Mouse (Mus musculus) CD4-positive naive resting alpha-beta T cell, adult 57 days (primary cell): ENCODE results near the gene Gm49384. TPM values are rescaled to one million over a fixed set of nuclear protein-coding genes. Genes with fewer than 3 reads are reported as not detected.

ENCODE experiments used
- total RNA-seq: library from RNA; stranded (reverse); gene quantifications from one replicate; pipeline ENCODE4 v1.2.4, GENCODE M21; 2023

Gene Gm49384
- total RNA-seq: 6.2 TPM

GRCm38 (mm10) chr12:69204052-69204833 is at the start of gene Gm49384:
Gm49384 (minus strand) TSS chr12:69204267.

DNA sequence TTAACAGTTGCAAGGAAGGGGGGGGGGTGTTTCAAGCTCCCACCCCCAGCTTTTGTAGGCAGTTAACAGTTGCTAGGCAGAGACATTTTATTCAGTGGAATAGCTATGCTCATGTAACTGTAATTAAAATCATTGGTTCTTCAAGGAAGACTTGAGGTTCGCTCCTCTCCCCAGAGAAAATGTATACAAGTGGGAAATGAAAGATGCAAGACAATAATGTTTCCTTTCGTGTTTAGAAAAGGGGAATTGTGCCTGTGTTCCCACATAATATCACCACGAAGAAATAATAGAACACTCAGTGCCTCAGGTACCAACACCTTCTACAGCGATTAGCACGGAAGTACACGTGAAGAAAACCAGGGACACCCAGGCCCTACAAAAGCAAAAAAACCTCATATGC is 36.8 kb upstream of the Gm49384 start, which contains the start of gene Klhdc1:
Gene Klhdc1 (plus strand): TSS at position 301 of the 400 bp plus-strand sequence.

DNA sequence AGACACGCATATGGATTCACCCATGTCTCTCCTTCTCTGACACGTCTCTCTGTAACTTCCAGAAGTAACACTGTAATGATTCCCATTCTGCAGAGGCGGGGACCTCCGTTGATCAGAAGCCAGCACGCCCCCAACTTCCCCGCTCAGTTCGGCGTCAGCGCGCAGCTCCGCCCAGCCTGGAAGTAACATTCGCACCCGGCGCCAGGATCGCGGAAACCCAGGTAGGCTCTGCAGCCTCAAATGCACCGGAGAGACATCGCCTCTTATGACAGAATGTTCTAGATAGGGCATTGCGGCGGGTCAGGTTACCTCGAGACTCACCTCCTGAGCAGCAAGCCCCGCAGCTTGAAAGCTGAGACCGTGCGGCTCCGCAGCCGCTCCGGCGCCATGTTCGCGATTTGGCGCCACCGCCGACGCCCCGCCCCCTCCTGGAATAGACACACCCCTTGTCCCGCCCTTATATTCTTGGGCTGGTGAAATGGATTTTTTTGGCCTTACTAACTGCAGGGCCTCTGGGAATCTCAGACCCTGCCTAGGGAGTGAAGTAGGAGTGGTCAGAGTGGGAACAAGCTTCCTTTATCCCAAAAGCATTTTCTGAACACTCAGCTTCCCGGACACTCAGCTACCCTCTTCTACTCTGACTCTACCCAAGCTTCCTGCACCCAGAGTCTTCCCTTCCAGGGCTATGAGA is 23.9 kb upstream of the Gm49384 start, which contains the start of gene Pole2:
Gene Pole2 (minus strand): TSS at position 420 of the 691 bp plus-strand sequence.

DNA sequence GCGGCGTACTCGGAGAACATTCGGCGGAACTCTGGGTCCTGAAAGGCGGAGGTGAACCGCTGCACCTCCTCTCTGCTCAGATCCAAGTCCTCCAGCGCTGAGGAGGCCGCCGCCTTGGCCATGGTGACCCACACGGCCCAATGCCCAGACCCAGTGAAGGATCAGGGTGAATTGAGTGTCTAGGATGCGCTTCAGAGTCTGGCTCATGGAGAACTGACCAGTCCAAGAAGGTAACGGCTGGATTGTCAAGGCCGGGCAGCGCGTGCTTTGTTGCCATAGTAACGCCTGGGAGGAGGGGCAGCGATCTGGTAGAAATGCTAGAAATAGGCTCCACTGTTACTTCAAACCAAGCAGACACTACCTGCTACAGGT is 5.9 kb downstream of the Gm49384 start, which contains the start of gene Dnaaf2:
Gene Dnaaf2 (minus strand): TSS at position 266 of the 372 bp plus-strand sequence.

DNA sequence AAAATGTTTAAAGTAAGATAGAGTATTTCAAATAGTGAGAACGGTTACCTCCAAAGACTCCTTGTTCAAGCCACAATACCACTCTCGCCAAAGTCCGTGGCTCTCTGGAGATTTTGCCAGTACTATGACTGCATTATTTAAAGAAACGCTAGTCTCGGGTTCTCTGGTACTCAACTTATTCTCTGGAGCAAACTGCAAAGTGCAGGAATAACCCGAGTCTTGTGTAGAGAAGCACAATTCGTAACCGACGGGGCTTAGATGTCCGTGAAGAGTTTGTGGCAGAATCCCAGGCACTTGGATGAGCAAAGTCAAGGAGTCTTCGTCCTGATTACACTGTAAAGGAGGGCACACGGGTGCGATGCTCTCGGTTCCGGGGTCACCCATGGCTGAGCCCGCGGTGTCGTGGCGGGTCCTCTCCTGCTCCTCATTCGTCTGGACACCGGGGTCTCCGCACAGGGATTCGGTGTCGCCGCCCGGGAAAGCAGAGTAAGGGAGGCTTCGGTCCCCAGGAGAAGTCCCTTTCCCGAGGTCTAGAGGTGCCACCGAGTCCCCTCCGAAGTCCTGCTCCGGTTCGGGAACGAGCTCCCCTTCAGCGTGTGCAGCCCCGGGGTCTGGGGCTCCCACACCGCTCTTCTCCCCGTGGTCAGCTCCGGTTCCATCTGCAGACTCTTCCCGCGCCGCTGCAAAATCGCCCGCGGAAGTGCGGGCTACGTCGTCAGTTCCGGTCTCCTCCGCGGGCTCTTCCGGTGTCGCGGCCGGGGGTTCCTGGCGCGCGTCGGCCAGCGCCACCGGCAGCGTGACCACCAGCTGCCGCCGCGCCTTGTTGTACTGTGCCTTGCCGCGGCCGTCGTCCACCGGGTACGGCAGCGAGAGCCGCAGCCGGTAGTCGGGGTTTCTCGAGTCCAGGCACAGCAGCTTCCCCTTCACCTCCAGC is 7.4 kb downstream of the Gm49384 start, which contains the start of gene Gm49383:
Gene Gm49383 (minus strand): TSS at position 661 of the 934 bp plus-strand sequence.

GRCm38 (mm10) chr12:69183583-69184308 is 20.3 kb downstream of the Gm49384 start, which contains the start of the genes Rpl36al and Mgat2:
Rpl36al (minus strand) TSS chr12:69184083.
Mgat2 (plus strand) TSS chr12:69184157.

DNA sequence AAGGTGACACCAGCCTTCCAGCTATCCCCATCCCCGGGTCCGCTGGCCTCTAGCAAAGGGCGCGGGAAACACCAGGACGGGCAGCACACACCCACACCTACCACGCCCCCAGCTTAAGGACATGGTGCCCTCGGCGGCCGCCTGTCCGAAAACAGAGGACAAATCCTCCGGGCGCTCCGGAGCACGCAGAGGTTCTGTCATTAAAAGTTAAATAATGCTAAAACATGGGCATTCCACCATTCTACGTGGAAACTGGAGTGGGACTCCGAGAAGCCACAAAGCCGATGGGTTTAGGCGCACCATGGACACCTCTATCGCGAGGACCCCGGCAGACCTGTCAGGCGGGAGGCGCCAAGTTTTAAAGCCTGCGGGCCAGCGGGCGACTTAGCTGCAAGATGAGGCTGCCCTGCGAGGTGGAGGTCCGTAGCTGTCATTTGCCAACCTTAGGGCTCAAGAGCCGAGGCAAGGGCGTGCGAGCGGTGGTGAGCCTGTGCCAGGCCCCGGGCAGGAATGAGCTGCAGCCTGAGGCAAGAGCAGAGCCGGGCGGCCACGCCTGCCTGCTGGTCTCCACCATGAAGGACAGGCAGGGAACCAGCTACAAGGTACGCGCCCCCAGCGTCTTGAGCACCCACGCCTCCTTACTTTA is 35.5 kb downstream of the Gm49384 start, which contains the start of gene Lrr1:
Gene Lrr1 (plus strand): TSS at position 354 of the 646 bp plus-strand sequence.

GRCm38 (mm10) chr12:69158765-69159577 is 45.1 kb downstream of the Gm49384 start, which contains the start of gene Rps29:
Rps29 (minus strand) TSS chr12:69159186.

Other genes starting within 250 kb of the Gm49384 start
- gene Rps29, start 45.1 kb downstream of the Gm49384 start, total RNA-seq: 6,866 TPM
- 0.38 TPM for gene Lrr1, start 35.5 kb downstream of the Gm49384 start, total RNA-seq
- gene Rpl36al, start 20.2 kb downstream of the Gm49384 start, total RNA-seq: 497 TPM
- gene Mgat2, start 20.1 kb downstream of the Gm49384 start, total RNA-seq: 36.3 TPM
- 10.1 TPM for gene Gm49383, start 7.2 kb downstream of the Gm49384 start, total RNA-seq
- gene Dnaaf2, start 5.8 kb downstream of the Gm49384 start, total RNA-seq: 3.7 TPM
- gene Pole2, start 23.9 kb upstream of the Gm49384 start, total RNA-seq: 17.5 TPM
- 36.6 TPM for gene Klhdc1, start 36.9 kb upstream of the Gm49384 start, total RNA-seq
- gene Klhdc2, start 92.4 kb upstream of the Gm49384 start, total RNA-seq: 90.6 TPM
- gene Nemf, start 152.9 kb upstream of the Gm49384 start, total RNA-seq: 112 TPM
- 245 TPM for gene Arf6, start 167.9 kb upstream of the Gm49384 start, total RNA-seq
- gene Gm9887, start 168.2 kb upstream of the Gm49384 start, total RNA-seq: 2.4 TPM